ENCODE assay signal across 8 mouse cellular contexts in genomic region chr2:173159354-173160311, GRCm38 (mm10). TPM values are rescaled to one million over a fixed set of nuclear protein-coding genes. Genes with fewer than 3 reads are reported as not detected.
A peak's percentile ranks its signal among the peaks of the same experiment; 100 is the strongest.
DNase-seq lines count a peak whose midpoint lies in the region; ATAC-seq and TF ChIP-seq lines count a peak whose summit lies in the region.

No protein-coding gene starts in this region.

- no peak for TF ChIP-seq POLR2A in MEL (IDR thresholded peaks at IDR 0.05; ENCODE audit: control insufficient read depth in 1 of 2, insufficient read depth in 1 of 2, low read depth in 1 of 2, low read length in 2 of 2, poor library complexity in 1 of 2)

- 54% methylated on average over 24 of the region's 24 CpGs for WGBS in heart, embryonic 13.5 days
- WGBS in kidney, embryonic 15.5 days: 22% methylated on average over 24 of the region's 24 CpGs

- DNase-seq in MEL (ENCODE audit: low read depth, low spot score): peak; percentile 4
- peak; percentile 85 for DNase-seq in embryo, embryonic 9.5 days (ENCODE audit: extremely low spot score)
- DNase-seq in lung, postnatal 10 days: peak; percentile 83
- DNase-seq in retina, embryonic 14.5 days (ENCODE audit: low spot score): peak; percentile 85
- no peak for DNase-seq in cerebellum, postnatal 36 days

- ATAC-seq in heart, embryonic 13.5 days (ENCODE audit: extremely low read depth, insufficient number of reproducible peaks, low FRiP score, low TSS enrichment): no peak
- peak; percentile 81 for ATAC-seq in kidney, embryonic 15.5 days (replicated peaks; ENCODE audit: low FRiP score)

- no peak overlapping the region for H3K4me3 ChIP-seq in C2C12 (ENCODE audit: insufficient read depth, poor library complexity, severe bottlenecking)
- H3K4me3 ChIP-seq in MEL (ENCODE audit: control insufficient read depth in 1 of 2, insufficient read depth in 1 of 2, low read depth in 2 of 2, low read length in 2 of 2): no peak overlapping the region
- no peak overlapping the region for H3K4me3 ChIP-seq in heart, embryonic 13.5 days
- no peak overlapping the region for H3K4me3 ChIP-seq in kidney, embryonic 15.5 days (replicated peaks)

- H3K27me3 ChIP-seq in C2C12 (ENCODE audit: control insufficient read depth, insufficient read depth, insufficient read length) (peaks cover 37% of the 10 kb centered on the region), MEL (ENCODE audit: control insufficient read depth in 1 of 2, insufficient read depth in 2 of 2, low read length in 2 of 2) (no peaks in the 10 kb centered on the region)
- peaks cover 1% of the 10 kb centered on the region; the same call in 1 of the 2 replicates for H3K27me3 ChIP-seq in heart, embryonic 13.5 days (replicated peaks)
- H3K27me3 ChIP-seq in kidney, embryonic 15.5 days: peaks cover 23% of the 10 kb centered on the region

- no peaks in the 10 kb centered on the region for H3K79me2 ChIP-seq in C2C12 (ENCODE audit: control insufficient read depth, insufficient read depth)
- no peaks in the 10 kb centered on the region for H3K79me2 ChIP-seq in MEL (ENCODE audit: control insufficient read depth, insufficient read depth, low read length, poor library complexity)

- no peak overlapping the region; the same call in 1 of the 2 replicates for H3K4me2 ChIP-seq in heart, embryonic 13.5 days
- peak overlapping the region; percentile 9 for H3K4me2 ChIP-seq in kidney, embryonic 15.5 days

- H3K36me3 ChIP-seq in C2C12 (ENCODE audit: control insufficient read depth, insufficient read depth) (no peaks in the 10 kb centered on the region), MEL (ENCODE audit: control insufficient read depth in 1 of 2, insufficient read depth in 2 of 2, low read length in 2 of 2) (no peaks in the 10 kb centered on the region)
- no peaks in the 10 kb centered on the region for H3K36me3 ChIP-seq in heart, embryonic 13.5 days
- H3K36me3 ChIP-seq in kidney, embryonic 15.5 days: no peaks in the 10 kb centered on the region

- no peak overlapping the region for H3K27ac ChIP-seq in MEL (ENCODE audit: control insufficient read depth, low read depth, low read length)
- peak overlapping the region; percentile 45; the same call in 1 of the 2 replicates for H3K27ac ChIP-seq in heart, embryonic 13.5 days (replicated peaks)
- peak overlapping the region; percentile 83 for H3K27ac ChIP-seq in kidney, embryonic 15.5 days

- no peaks in the 10 kb centered on the region for H3K79me3 ChIP-seq in C2C12 (ENCODE audit: low read depth)

- H3K4me1 ChIP-seq in MEL (ENCODE audit: control insufficient read depth in 1 of 2, insufficient read depth in 2 of 2, low read length in 2 of 2): no peaks in the 10 kb centered on the region
- peaks cover 6% of the 10 kb centered on the region; the same call in 1 of the 2 replicates for H3K4me1 ChIP-seq in heart, embryonic 13.5 days
- peaks cover 34% of the 10 kb centered on the region for H3K4me1 ChIP-seq in kidney, embryonic 15.5 days

- TF ChIP-seq CTCF in C2C12 (IDR thresholded peaks at IDR 0.05; ENCODE audit: control insufficient read depth, insufficient read depth, insufficient read length): peak; percentile 53
- peak; percentile 22 to 27 (median 23); a peak in 3 of 6 replicates for TF ChIP-seq CTCF in MEL (IDR thresholded peaks at IDR 0.05 in 2 of 3, conservative IDR thresholded peaks at IDR 0.05 in 1 of 3; ENCODE audit: control insufficient read depth in 1 of 3, insufficient read depth in 1 of 3, low read depth in 2 of 3, low read length in 3 of 3, poor library complexity in 1 of 3, severe bottlenecking in 1 of 3)

- peak; percentile 13 for TF ChIP-seq RAD21 in MEL (IDR thresholded peaks at IDR 0.05; ENCODE audit: low read depth, low read length)

- H3K9me3 ChIP-seq in MEL (replicated peaks; ENCODE audit: insufficient read depth, low read length): no peaks in the 10 kb centered on the region
- H3K9me3 ChIP-seq in heart, embryonic 13.5 days: no peaks in the 10 kb centered on the region
- H3K9me3 ChIP-seq in kidney, embryonic 15.5 days (replicated peaks): no peaks in the 10 kb centered on the region

- no peak overlapping the region for H3ac ChIP-seq in C2C12 (ENCODE audit: control insufficient read depth, insufficient read length, low read depth)

- H3K9ac ChIP-seq in MEL (ENCODE audit: control insufficient read depth, low read depth, low read length, poor library complexity, severe bottlenecking): no peak overlapping the region
- H3K9ac ChIP-seq in heart, embryonic 13.5 days: no peak overlapping the region
- no peak overlapping the region for H3K9ac ChIP-seq in kidney, embryonic 15.5 days

- TF ChIP-seq EP300 in MEL (IDR thresholded peaks at IDR 0.05; ENCODE audit: low read depth in 1 of 2, low read length in 2 of 2): no peak

TF ChIP-seq in C2C12, 6 proteins besides CTCF, POLR2A, EP300 and RAD21:
- TF ChIP-seq MAX (IDR thresholded peaks at IDR 0.05) (no peak), MYOD1 (IDR thresholded peaks at IDR 0.05; ENCODE audit: control insufficient read depth, insufficient read length, low read depth) (no peak), MYOG (IDR thresholded peaks at IDR 0.05; ENCODE audit: control insufficient read depth, extremely low read depth, insufficient read length) (no peak), USF1 (IDR thresholded peaks at IDR 0.05; ENCODE audit: low read depth) (no peak), CEBPB (IDR thresholded peaks at IDR 0.05; ENCODE audit: low read depth) (no peak), FOSL1 (IDR thresholded peaks at IDR 0.05; ENCODE audit: insufficient read depth, low read length, poor library complexity, severe bottlenecking) (no peak)

TF ChIP-seq in MEL, 35 proteins besides CTCF, POLR2A, EP300 and RAD21:
- TF ChIP-seq MEF2A (IDR thresholded peaks at IDR 0.05; ENCODE audit: extremely low read depth, insufficient replicate concordance, low read depth, low read length, poor library complexity, severe bottlenecking): no peak
- no peak for TF ChIP-seq ETS1 (IDR thresholded peaks at IDR 0.05; ENCODE audit: low read depth, low read length)
- no peak for TF ChIP-seq SIN3A (IDR thresholded peaks at IDR 0.05; ENCODE audit: low read length)
- no peak for TF ChIP-seq POLR2AphosphoS2 (IDR thresholded peaks at IDR 0.05; ENCODE audit: low read length)
- TF ChIP-seq BHLHE40 (IDR thresholded peaks at IDR 0.05; ENCODE audit: borderline replicate concordance, low read depth, low read length): no peak
- no peak for TF ChIP-seq GABPA (IDR thresholded peaks at IDR 0.05; ENCODE audit: low read depth, low read length)
- no peak for TF ChIP-seq MAFK (IDR thresholded peaks at IDR 0.05; ENCODE audit: borderline replicate concordance, low read depth, low read length)
- TF ChIP-seq RCOR1 (IDR thresholded peaks at IDR 0.05; ENCODE audit: low read depth, low read length): no peak
- TF ChIP-seq UBTF (IDR thresholded peaks at IDR 0.05; ENCODE audit: borderline replicate concordance, insufficient read depth, low read depth, low read length): no peak
- TF ChIP-seq GATA1 (IDR thresholded peaks at IDR 0.05; ENCODE audit: low read depth, low read length): no peak
- no peak for TF ChIP-seq CHD2 (IDR thresholded peaks at IDR 0.05; ENCODE audit: low read length)
- TF ChIP-seq NELFE (IDR thresholded peaks at IDR 0.05; ENCODE audit: low read depth, low read length): no peak
- TF ChIP-seq ZMIZ1 (IDR thresholded peaks at IDR 0.05; ENCODE audit: low read depth, low read length): no peak
- TF ChIP-seq ZKSCAN1 (IDR thresholded peaks at IDR 0.05; ENCODE audit: low read depth, low read length): no peak

RNA-seq across cellular contexts. Expression of gene Pck1, which starts 6.8 kb away (rescaled TPM):
- not detected for polyA plus RNA-seq in C2C12 (2012; fragmentation: generic; extraction: Trizol)
- not detected in 2 replicates for total RNA-seq in MEL (2012; rRNA removed)
- not detected for polyA plus RNA-seq in MEL (2012; ENCODE audit: insufficient read depth in 1 of 2, insufficient read length in 2 of 2, low read depth in 1 of 2, low replicate concordance in 2 of 2, missing spikeins in 1 of 2)
- 0.05 and 0.08 TPM in 2 replicates for polyA plus RNA-seq in heart, embryonic 13.5 days (2015; fragmentation: Nextera tagmentation; extraction: Ambion mirVana)
- 17.9 and 18.0 TPM in 2 replicates for polyA plus RNA-seq in kidney, embryonic 15.5 days (2015; fragmentation: Nextera tagmentation; extraction: Ambion mirVana)

RNA-seq across cellular contexts. Expression of gene Ctcfl, which starts 40.3 kb away (rescaled TPM):
- polyA plus RNA-seq in C2C12 (2012; fragmentation: generic; extraction: Trizol) (not detected), MEL (2012; ENCODE audit: insufficient read depth in 1 of 2, insufficient read length in 2 of 2, low read depth in 1 of 2, low replicate concordance in 2 of 2, missing spikeins in 1 of 2) (under 1 TPM in 1 of 2 experiments, not detected in 1; 0.13 TPM)
- not detected in 2 replicates for total RNA-seq in MEL (2012; rRNA removed)
- polyA plus RNA-seq in heart, embryonic 13.5 days (2015; fragmentation: Nextera tagmentation; extraction: Ambion mirVana): 0.70 and 0.84 TPM in 2 replicates
- 0.12 and 0.21 TPM in 2 replicates for polyA plus RNA-seq in kidney, embryonic 15.5 days (2015; fragmentation: Nextera tagmentation; extraction: Ambion mirVana)

RNA-seq across cellular contexts. Expression of gene Zbp1, which starts 59.1 kb away (rescaled TPM):
- polyA plus RNA-seq in C2C12 (2012; fragmentation: generic; extraction: Trizol) (0.08 TPM), MEL (2012; ENCODE audit: insufficient read depth in 1 of 2, insufficient read length in 2 of 2, low read depth in 1 of 2, low replicate concordance in 2 of 2, missing spikeins in 1 of 2) (not detected)
- total RNA-seq in MEL (2012; rRNA removed): not detected in 2 replicates
- 0.33 and 0.57 TPM in 2 replicates for polyA plus RNA-seq in heart, embryonic 13.5 days (2015; fragmentation: Nextera tagmentation; extraction: Ambion mirVana)
- 0.40 and 0.64 TPM in 2 replicates for polyA plus RNA-seq in kidney, embryonic 15.5 days (2015; fragmentation: Nextera tagmentation; extraction: Ambion mirVana)

Comparison
In these comparisons a context has a peak if more than half of its experiments do, and no peak if none do; other contexts are left out.
1. DNase-seq: peak in MEL (single experiment), embryo, embryonic 9.5 days (single experiment), lung, postnatal 10 days (single experiment) and retina, embryonic 14.5 days (single experiment); none in cerebellum, postnatal 36 days (0 of 2).
2. RNA of gene Pck1, which starts 6.8 kb away (polyA plus RNA-seq): 17.9 to 18.0 TPM in kidney, embryonic 15.5 days; 0.05 to 0.08 TPM in heart, embryonic 13.5 days, not detected in C2C12 (single experiment) and not detected in MEL; every median in the first group is over 10 times any median in the second.